Mouse (Mus musculus) CH12.LX (cell line): ENCODE measurements around the gene Tpi1. TPM values are rescaled to one million over a fixed set of nuclear protein-coding genes. Genes with fewer than 3 reads are reported as not detected.
A peak's percentile ranks its signal among the peaks of the same experiment; 100 is the strongest.

Source experiments
- DNase-seq: peaks from one replicate; pipeline ENCODE4 v3.0.0-alpha.2; 2013; ENCODE audit errors: extremely low read depth
- H3K27ac ChIP-seq: 2 replicates; pipeline ENCODE4 v1.5.1; 2012; ENCODE audit warnings: low read depth, mild to moderate bottlenecking, control low read depth, moderate library complexity; ENCODE audit not compliant: insufficient read depth
- H3K27me3 ChIP-seq: replicated peaks from 2 replicates; pipeline ENCODE3; 2012; ENCODE audit warnings: inconsistent platforms
- H3K36me3 ChIP-seq, 2 experiments: replicated peaks in 1 of 2; 2 replicates each; pipeline versions ENCODE3 to v1.6.1; 2012; ENCODE audit warnings: inconsistent platforms in 1 of 2, low read length in 1 of 2, mild to moderate bottlenecking in 1 of 2, mixed read lengths in 1 of 2, moderate library complexity in 1 of 2; ENCODE audit not compliant: control insufficient read depth in 1 of 2, insufficient read depth in 1 of 2
- H3K4me1 ChIP-seq, 2 experiments: 2 replicates each; pipeline ENCODE4 v1.6.1; 2012; ENCODE audit warnings: inconsistent platforms in 1 of 2, moderate library complexity in 1 of 2; ENCODE audit not compliant: insufficient read depth in 2 of 2, control insufficient read depth in 1 of 2
- H3K4me2 ChIP-seq: 2 replicates; pipeline ENCODE4 v1.6.1; 2012; ENCODE audit warnings: low read depth, mild to moderate bottlenecking, control low read depth; ENCODE audit not compliant: poor library complexity, insufficient read depth, severe bottlenecking
- H3K4me3 ChIP-seq, 3 experiments: fragments of 150-350 bp in 1 of 3; sonication (generic) in 1 of 3; replicated peaks in 1 of 3; 2 replicates each; pipeline versions ENCODE3 to v1.5.1; 2011 to 2012; ENCODE audit warnings: low read depth in 2 of 3, low read length in 2 of 3, mild to moderate bottlenecking in 2 of 3, moderate library complexity in 2 of 3, control low read depth in 1 of 3, improper control_type of control experiment in 1 of 3, inconsistent platforms in 1 of 3, mixed read lengths in 1 of 3; ENCODE audit not compliant: poor library complexity in 1 of 3
- H3K79me2 ChIP-seq: replicated peaks from 2 replicates; pipeline ENCODE4 v1.6.1; 2012; ENCODE audit warnings: mild to moderate bottlenecking, moderate library complexity; ENCODE audit not compliant: control insufficient read depth, poor library complexity, insufficient read depth, severe bottlenecking; ENCODE audit errors: extremely low read depth
- H3K9ac ChIP-seq: 2 replicates; pipeline ENCODE4 v1.6.1; 2012; ENCODE audit warnings: low read depth, mild to moderate bottlenecking, control low read depth, moderate library complexity; ENCODE audit not compliant: insufficient read depth
- H3K9me3 ChIP-seq: replicated peaks from 2 replicates; pipeline ENCODE3; 2012; ENCODE audit warnings: low read length, inconsistent platforms, mixed read lengths
- BHLHE40 ChIP-seq: IDR thresholded peaks from 2 replicates; pipeline ENCODE4 v1.6.1; 2011; ENCODE audit warnings: mild to moderate bottlenecking, low read depth, low read length, improper control_type of control experiment
- CHD1 ChIP-seq: IDR thresholded peaks from 2 replicates; pipeline ENCODE4 v1.6.1; 2012; ENCODE audit warnings: low read depth, low read length, improper control_type of control experiment, inconsistent platforms
- CHD2 ChIP-seq: IDR thresholded peaks from 2 replicates; pipeline ENCODE4 v1.6.1; 2011; ENCODE audit warnings: low read length, improper control_type of control experiment
- ETS1 ChIP-seq: conservative IDR thresholded peaks from 2 replicates; pipeline ENCODE4 v1.6.1; 2012; ENCODE audit warnings: low read depth, mild to moderate bottlenecking, inconsistent platforms, low read length, improper control_type of control experiment, moderate library complexity
- GABPA ChIP-seq: IDR thresholded peaks from 2 replicates; pipeline ENCODE4 v1.6.1; 2012; ENCODE audit warnings: low read depth, low read length, improper control_type of control experiment, inconsistent platforms; ENCODE audit not compliant: insufficient replicate concordance
- IRF4 ChIP-seq: IDR thresholded peaks from 2 replicates; pipeline ENCODE4 v1.6.1; 2014; ENCODE audit warnings: low read depth, mild to moderate bottlenecking, inconsistent platforms, low read length, improper control_type of control experiment
- JUN ChIP-seq: IDR thresholded peaks from 2 replicates; pipeline ENCODE4 v1.6.1; 2011; ENCODE audit warnings: low read depth, mild to moderate bottlenecking, low read length, improper control_type of control experiment, moderate library complexity; ENCODE audit not compliant: insufficient read depth
- MAZ ChIP-seq: IDR thresholded peaks from 2 replicates; pipeline ENCODE4 v1.6.1; 2012; ENCODE audit warnings: low read depth, mild to moderate bottlenecking, inconsistent platforms, low read length, improper control_type of control experiment, moderate library complexity
- MXI1 ChIP-seq: IDR thresholded peaks from 2 replicates; pipeline ENCODE4 v1.6.1; 2011; ENCODE audit warnings: mild to moderate bottlenecking, low read depth, low read length, improper control_type of control experiment
- NELFE ChIP-seq: IDR thresholded peaks from 2 replicates; pipeline ENCODE4 v1.6.1; 2011; ENCODE audit warnings: low read depth, low read length, improper control_type of control experiment
- NRF1 ChIP-seq: IDR thresholded peaks from 2 replicates; pipeline ENCODE4 v1.6.1; 2014; ENCODE audit warnings: low read depth, mild to moderate bottlenecking, inconsistent platforms, low read length, improper control_type of control experiment, moderate library complexity
- POLR2A ChIP-seq: IDR thresholded peaks from 2 replicates; pipeline ENCODE4 v1.6.1; 2011; ENCODE audit warnings: low read depth, mild to moderate bottlenecking, improper control_type of control experiment, low read length
- RAD21 ChIP-seq: IDR thresholded peaks from 2 replicates; pipeline ENCODE4 v1.6.1; 2011; ENCODE audit warnings: low read depth, mild to moderate bottlenecking, low read length, improper control_type of control experiment, moderate library complexity
- SIN3A ChIP-seq: IDR thresholded peaks from 2 replicates; pipeline ENCODE4 v1.6.1; 2012; ENCODE audit warnings: low read length, improper control_type of control experiment, inconsistent platforms
- TBP ChIP-seq: conservative IDR thresholded peaks from 2 replicates; pipeline ENCODE4 v1.6.1; 2011; ENCODE audit warnings: low read depth, low read length, improper control_type of control experiment
- TCF12 ChIP-seq: IDR thresholded peaks from 2 replicates; pipeline ENCODE4 v1.6.1; 2014; ENCODE audit warnings: low read depth, mild to moderate bottlenecking, inconsistent platforms, low read length, improper control_type of control experiment
- UBTF ChIP-seq: IDR thresholded peaks from 2 replicates; pipeline ENCODE4 v1.6.1; 2012; ENCODE audit warnings: low read depth, mild to moderate bottlenecking, inconsistent platforms, low read length, improper control_type of control experiment, moderate library complexity
- USF1 ChIP-seq: IDR thresholded peaks from 2 replicates; pipeline ENCODE4 v1.6.1; 2014; ENCODE audit warnings: low read depth, mild to moderate bottlenecking, inconsistent platforms, low read length, improper control_type of control experiment
- USF2 ChIP-seq: conservative IDR thresholded peaks from 2 replicates; pipeline ENCODE4 v1.6.1; 2011; ENCODE audit warnings: low read depth, low read length, improper control_type of control experiment
- ZC3H11A ChIP-seq: IDR thresholded peaks from 2 replicates; pipeline ENCODE4 v1.6.1; 2012; ENCODE audit warnings: low read depth, mild to moderate bottlenecking, inconsistent platforms, low read length, improper control_type of control experiment
- ZKSCAN1 ChIP-seq: IDR thresholded peaks from 2 replicates; pipeline ENCODE4 v1.6.1; 2012; ENCODE audit warnings: low read depth, inconsistent platforms, low read length, improper control_type of control experiment, borderline replicate concordance
- ZMIZ1 ChIP-seq: IDR thresholded peaks from 2 replicates; pipeline ENCODE4 v1.6.1; 2012; ENCODE audit warnings: low read depth, mild to moderate bottlenecking, inconsistent platforms, low read length, improper control_type of control experiment
- dilution Hi-C: fragments of 300-500 bp; cut with MboI; formaldehyde crosslinking; loops from 2 replicates; pipeline ENCODE4 v1.14.3; 2020; ENCODE audit warnings: low sequenced_read_pairs; ENCODE audit not compliant: extremely low pct_unique_long_range_greater_than_20kb, extremely low pct_ligation_motif_present
- in situ Hi-C: fragments of 300-500 bp; cut with MboI; formaldehyde crosslinking; loops from 3 replicates; pipeline ENCODE4 v1.14.3; 2019; ENCODE audit warnings: low sequenced_read_pairs, low pct_ligation_motif_present, low pct_unique_long_range_greater_than_20kb, mixed read lengths
- polyA plus RNA-seq: library from polyadenylated mRNA; unstranded; fragments of >175 nt; gene quantifications from 2 replicates; pipeline ENCODE4 v1.2.1, GENCODE M21; 2012; ENCODE audit warnings: low read depth; ENCODE audit not compliant: insufficient read length
- total RNA-seq, 2 experiments: library from RNA; depleted of rRNA; stranded (reverse); fragments of 300-350 nt in 1 of 2; fragments of >200 nt in 1 of 2; gene quantifications; 2 replicates each; pipeline ENCODE4 v1.2.3; 2012 to 2014

The Tpi1 gene
- total and polyA plus RNA-seq, 3 experiments = 758 to 1,645 (median 1,303) TPM

GRCm38 (mm10) chr6:124769101-124769765 is 44.9 kb downstream of the Tpi1 start, which contains the start of gene Eno2:
Eno2 (minus strand) TSS chr6:124769673.
- in situ Hi-C loops = no loop called here
- Histone ChIP-seq H3K9me3 (no peaks in the 10 kb centered on the region), H3K4me2 (peak within 1 kb of the TSS; percentile 80), H3K4me3 (peak within 1 kb of the TSS; percentile 67 to 98 (median 88)), H3K4me1 (peaks cover 7 to 33% of the 10 kb centered on the region in 2 experiments), H3K9ac (peak within 1 kb of the TSS; percentile 86), H3K27ac (peak within 1 kb of the TSS; percentile 76), H3K79me2 (no peaks in the 10 kb centered on the region), H3K36me3 (peaks cover 16 to 31% of the 10 kb centered on the region in 2 experiments), H3K27me3 (peaks cover 15% of the 10 kb centered on the region)
- peak; percentile 71 for DNase-seq
- dilution Hi-C loops = no loop called here
- TF ChIP-seq POLR2A (peak; percentile 41; the same call in 1 of the 2 replicates), ZKSCAN1 (no peak), BHLHE40 (peak; percentile 80), TBP (no peak), CHD1 (no peak), MAZ (peak; percentile 70), NELFE (0 out of 2 replicates have a peak, but pooled peaks have one; percentile 17), RAD21 (no peak), ZMIZ1 (no peak; the same call in 1 of the 2 replicates), ZC3H11A (no peak), SIN3A (no peak; the same call in 1 of the 2 replicates), IRF4 (peak; percentile 64; the same call in 1 of the 2 replicates), MXI1 (peak; percentile 69), TCF12 (peak; percentile 71; the same call in 1 of the 2 replicates), USF2 (no peak; the same call in 1 of the 2 replicates), USF1 (peak; percentile 70), ETS1 (peak; percentile 62), JUN (no peak), NRF1 (peak; percentile 34; the same call in 1 of the 2 replicates), CHD2 (peak; percentile 64), UBTF (peak; percentile 82; the same call in 1 of the 2 replicates), GABPA (no peak)
